Mouse (Mus musculus) cerebellum, adult 9-10 months (tissue): ENCODE measurements at regions not wholly inside any gene's neighbourhood (a gene's known extent, or its start where the extent isn't known, plus 50 kb on each side); places are given as distances from the start of the nearest gene placed in this dataset.
A peak's percentile ranks its signal among the peaks of the same experiment; 100 is the strongest.

ENCODE experiments used
- DNase-seq: peaks from one replicate; pipeline ENCODE4 v3.0.0; 2022

DNA sequence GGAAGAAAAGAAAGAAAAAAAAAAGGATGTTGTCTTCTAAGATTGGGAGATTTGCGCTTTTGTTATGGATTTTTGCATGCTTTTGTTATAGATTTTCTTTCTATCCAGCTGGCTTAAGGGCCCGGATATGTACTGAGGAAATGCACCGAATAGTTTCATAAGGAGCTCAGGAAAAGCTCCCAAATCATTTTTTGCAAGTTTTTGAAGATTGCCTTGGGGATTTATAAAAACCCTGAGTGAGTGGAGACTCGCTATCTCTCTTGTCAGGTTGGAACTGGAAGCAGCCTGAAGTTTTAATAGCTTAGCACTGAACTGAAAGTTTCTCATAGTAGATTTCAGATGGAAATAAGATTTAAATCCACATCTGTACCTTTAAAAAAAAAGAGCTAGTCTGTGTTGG lies 188.0 kb upstream of the Prickle1 start:
- no peak for DNase-seq

GRCm38 (mm10) chr15:93775199-93775745 lies 179.6 kb upstream of the Prickle1 start:
- peak; percentile 3 for DNase-seq

GRCm38 (mm10) chr15:93774340-93774739 lies 178.6 kb upstream of the Prickle1 start:
- DNase-seq, result no peak

DNA sequence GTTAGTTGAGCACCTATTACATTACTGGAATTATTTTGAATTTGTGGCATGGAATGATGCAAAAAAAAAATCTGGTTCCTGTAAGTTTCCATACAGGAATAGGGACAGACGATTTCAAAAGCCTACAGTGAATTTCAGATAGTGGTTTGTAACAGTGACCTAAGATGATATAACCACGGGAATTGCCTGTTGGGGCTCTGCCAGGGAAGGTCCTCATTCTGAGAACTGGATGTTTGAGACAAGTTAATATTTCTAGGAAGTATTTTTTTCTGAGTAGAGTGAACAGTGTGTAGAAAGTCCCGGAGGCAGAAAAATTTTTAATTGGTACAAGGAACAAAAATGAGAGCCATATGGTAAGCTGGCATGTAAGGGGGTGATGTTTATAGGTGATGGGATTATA lies 171.3 kb upstream of the Prickle1 start:
- no peak for DNase-seq

GRCm38 (mm10) chr15:93763047-93763446 lies 167.4 kb upstream of the Prickle1 start:
- no peak for DNase-seq

- no peak for DNase-seq
These were observed 162.6 kb upstream of the Prickle1 start for GRCm38 (mm10) chr15:93758204-93758836.

GRCm38 (mm10) chr15:93755989-93756388 lies 160.3 kb upstream of the Prickle1 start:
- DNase-seq, result no peak

DNA sequence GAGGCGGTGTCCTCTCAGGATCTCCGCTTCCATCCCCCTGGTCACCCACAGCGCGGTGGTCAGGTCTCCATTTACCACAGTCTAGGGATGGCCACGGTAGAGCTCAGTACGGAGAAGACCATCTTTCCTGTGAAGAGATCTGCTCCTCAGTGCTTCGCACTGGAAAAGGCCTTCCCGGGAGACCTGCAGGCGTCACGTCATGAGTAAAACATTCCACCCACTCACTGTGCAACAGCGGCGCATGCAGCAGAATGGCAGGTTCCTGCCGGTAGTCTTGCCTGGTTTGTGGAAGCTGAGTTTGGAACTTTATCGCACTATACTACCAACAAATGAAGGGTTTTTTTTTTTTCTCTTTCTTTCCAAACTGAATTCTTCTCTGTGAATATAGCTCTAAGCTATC lies 156.1 kb upstream of the Prickle1 start:
- no peak for DNase-seq

DNA sequence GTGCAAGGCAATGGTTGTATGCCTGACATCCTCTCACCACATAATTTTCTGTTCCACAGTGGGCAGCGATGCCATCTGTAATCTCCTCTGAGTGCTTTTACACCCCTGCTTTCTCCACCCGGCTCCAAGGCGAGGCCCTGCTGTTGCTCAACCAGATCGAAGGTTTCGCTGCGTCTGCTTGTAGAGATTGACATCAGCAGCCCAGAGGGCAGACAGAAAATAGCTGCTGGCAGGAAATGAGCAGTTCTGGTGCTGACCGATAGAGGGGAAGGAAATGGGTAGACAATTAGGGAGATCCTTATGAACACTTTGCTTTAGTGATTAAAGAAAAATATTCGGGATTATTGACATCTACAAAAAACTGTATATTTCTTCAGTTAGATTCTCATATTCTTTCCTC lies 155.3 kb upstream of the Prickle1 start:
- DNase-seq, result no peak

DNA sequence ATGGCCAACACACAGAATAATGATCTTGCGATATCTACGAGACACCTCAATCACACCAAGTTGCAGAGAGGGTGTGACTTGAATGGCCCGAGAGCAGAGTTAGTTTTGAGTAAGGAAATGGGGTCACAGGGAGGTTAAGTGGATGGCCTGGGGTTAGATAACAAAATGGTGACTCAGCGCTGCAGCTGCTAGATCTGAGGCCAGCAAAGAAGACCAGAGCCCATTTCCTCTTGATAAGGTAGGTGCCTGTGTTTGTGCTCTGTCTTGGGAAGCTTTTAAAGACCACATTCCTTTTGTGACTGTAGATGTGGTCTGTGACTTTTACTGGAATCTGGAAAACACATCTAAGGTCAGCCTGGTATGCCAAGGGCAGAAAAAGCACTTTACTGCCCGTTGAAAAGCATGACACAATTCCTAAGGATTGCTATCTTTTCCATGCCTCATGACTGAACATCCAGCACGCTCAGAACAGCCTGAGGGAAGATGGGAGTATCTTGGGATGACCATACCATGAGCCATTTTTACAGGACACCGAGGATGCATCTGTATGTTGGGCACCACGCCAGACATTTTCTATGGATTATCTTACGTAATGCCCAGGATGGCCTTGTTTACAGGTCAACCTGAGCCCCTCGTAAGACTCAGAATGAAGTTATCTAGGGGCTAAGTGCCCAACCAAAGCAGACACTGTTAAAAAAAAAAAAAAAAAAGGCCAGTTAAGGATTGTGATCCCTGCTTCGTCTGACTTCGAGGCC lies 148.7 kb upstream of the Prickle1 start:
- DNase-seq, result no peak

GRCm38 (mm10) chr15:93733731-93734510 lies 138.2 kb upstream of the Prickle1 start:
- DNase-seq, result no peak

- DNase-seq, result no peak
These were observed 137.1 kb upstream of the Prickle1 start for GRCm38 (mm10) chr15:93732825-93733224.

- DNase-seq, result no peak
These were observed 135.5 kb upstream of the Prickle1 start for GRCm38 (mm10) chr15:93731161-93731560.

GRCm38 (mm10) chr15:93715443-93715842 lies 119.8 kb upstream of the Prickle1 start:
- DNase-seq, result no peak

- peak; percentile 5 for DNase-seq
These were observed 117.7 kb upstream of the Prickle1 start for GRCm38 (mm10) chr15:93713428-93713827.

GRCm38 (mm10) chr15:93712594-93712993 lies 116.9 kb upstream of the Prickle1 start:
- DNase-seq, result no peak

- DNase-seq, result no peak
These were observed 115.6 kb upstream of the Prickle1 start for GRCm38 (mm10) chr15:93711150-93711784.

DNA sequence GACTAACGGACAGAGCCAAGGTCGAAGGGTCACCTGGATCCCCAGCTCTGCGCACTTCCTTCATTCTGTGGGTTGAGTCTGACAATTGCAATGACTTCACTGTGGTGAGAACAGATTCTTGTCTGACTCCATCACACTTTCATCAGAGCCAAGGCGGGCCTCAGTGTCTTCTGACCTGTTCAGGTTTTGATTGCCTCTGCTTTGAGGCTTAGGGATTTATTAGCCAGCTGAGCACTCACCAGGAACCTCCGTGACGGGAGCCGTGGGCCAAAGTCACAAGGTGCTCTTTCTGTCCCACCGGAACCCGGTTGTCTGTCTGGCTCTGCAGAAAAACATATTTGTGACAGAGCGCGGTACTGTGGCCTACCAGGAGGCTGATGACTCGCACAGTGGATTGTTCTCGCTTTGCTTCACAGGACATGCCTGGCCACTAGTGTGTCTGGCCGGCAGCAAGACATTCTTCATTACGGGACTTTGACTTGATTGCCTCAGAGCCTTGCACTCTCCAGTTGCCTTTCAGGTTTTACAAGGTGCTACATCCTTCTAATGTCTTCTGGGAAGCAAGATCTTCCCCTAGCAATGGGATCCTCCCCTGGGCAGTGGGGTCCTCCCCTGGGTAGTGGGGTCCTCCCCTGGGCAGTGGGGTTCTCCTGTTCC lies 114.9 kb upstream of the Prickle1 start:
- no peak for DNase-seq

DNA sequence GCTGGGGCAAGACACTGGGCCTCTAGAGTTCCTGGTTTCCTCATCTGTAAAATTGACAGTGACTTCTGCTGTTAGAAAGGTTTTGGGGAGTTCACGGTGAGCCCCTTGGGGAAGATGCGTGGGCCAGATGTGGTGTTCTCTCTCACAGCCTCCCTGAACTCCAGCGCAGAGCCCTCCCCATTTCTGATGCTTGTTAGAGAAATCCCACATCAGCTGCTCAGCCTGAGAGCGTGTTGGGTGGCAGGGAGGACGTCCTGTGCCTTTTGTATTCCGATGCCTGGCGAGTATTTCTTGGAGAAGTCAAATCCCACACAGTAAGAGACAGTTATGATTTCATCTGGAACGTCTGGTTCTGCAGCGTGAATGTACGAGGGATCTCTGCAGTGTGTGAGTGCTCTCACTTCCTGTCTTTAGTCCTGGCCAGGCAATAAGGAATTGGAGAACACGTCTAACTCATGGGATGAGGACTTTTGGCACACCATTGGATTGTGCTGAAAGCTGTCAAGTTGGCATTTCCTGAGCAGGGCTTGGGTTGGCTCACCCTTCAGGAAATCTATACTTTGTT lies 110.8 kb upstream of the Prickle1 start:
- DNase-seq, result no peak

- DNase-seq, result no peak
These were observed 110.0 kb upstream of the Prickle1 start for GRCm38 (mm10) chr15:93705651-93706050.

DNA sequence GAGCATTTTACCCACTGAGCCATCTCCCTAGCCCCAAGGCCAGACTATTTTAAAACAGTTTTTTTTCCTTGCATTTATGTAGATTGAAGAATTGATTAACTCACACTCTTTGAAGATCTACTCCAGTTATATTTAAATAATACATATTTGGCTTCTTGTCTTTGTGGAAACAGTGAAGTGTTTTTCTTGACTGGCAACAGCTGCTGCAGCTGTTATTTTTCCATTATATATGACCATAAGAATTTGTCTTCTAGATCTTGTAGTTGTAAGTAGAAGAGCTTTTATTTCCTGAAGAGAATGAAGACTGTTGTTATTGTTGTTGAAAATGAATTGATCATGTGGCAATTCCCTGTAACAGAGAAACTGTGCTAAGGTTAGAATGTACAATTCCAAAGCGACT lies 109.4 kb upstream of the Prickle1 start:
- no peak for DNase-seq

GRCm38 (mm10) chr15:93701017-93701416 lies 105.3 kb upstream of the Prickle1 start:
- DNase-seq, result no peak
